Mouse (Mus musculus) cerebellum, adult 11-12 months (tissue): ENCODE measurements around the gene Cd55b.
"Not testable (repeated sequence)": the region's sequence is repeated elsewhere in the genome, so short reads cannot be mapped to it uniquely, and the experiment has no call there.

Source experiments
- DNase-seq: peaks from one replicate; pipeline ENCODE4 v3.0.0; 2022

Cd55b gene

GRCm38 (mm10) chr1:130422664-130423111, at the start of gene Cd55b:
Gene Cd55b (minus strand): TSS chr1:130423009.
- DNase-seq, result no peak

DNA sequence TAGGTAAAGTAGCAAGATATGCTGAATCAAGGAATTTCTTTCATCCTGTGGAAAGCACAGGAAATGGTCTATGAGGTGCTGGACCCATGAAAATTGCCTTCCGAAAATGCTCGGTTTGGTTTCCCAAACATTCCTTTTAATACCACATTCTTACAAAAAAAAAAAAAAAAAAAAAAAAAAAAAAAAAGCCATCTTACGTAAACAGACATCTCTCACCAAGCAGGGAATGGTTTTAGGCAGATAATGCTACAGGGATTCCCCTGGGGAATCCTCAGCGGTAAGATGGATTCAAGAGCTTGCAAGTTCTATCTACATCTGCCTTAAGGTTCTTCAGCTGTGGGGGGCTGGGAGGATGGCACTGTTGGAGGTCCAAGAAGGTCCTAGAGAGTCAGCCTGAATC, 47.3 kb upstream of the Cd55b start:
- DNase-seq, result no peak

- no peak for DNase-seq
These were observed 44.6 kb upstream of the Cd55b start for GRCm38 (mm10) chr1:130467453-130467852.

GRCm38 (mm10) chr1:130464173-130464572, 41.4 kb upstream of the Cd55b start:
- no peak for DNase-seq

DNA sequence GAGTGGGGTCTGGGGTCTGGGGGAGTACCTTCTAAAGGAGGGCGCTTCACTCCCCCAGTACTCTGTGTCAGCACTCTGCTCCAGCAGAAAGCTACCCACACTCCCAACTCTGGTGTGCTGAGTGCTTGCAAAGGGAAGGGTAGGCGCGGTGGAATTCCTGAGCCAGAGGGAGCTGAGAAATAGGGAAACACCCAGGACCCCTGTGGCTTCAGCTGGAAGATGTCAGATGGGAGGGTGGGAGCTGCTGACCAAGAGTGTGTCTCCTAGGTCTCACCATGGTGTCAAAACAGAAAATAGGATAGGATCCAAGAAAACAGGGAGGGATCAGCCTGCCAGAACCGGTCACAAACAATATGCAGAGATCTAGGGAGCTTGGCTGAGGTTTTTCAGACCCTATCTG, 40.1 kb upstream of the Cd55b start:
- no peak for DNase-seq

GRCm38 (mm10) chr1:130462084-130462861, 39.5 kb upstream of the Cd55b start, which contains the start of gene Cd55:
Gene Cd55 (minus strand): TSS chr1:130462744.
- DNase-seq, result peak; percentile 53

- DNase-seq, result no peak
These were observed 32.3 kb upstream of the Cd55b start for GRCm38 (mm10) chr1:130455111-130455510.

DNA sequence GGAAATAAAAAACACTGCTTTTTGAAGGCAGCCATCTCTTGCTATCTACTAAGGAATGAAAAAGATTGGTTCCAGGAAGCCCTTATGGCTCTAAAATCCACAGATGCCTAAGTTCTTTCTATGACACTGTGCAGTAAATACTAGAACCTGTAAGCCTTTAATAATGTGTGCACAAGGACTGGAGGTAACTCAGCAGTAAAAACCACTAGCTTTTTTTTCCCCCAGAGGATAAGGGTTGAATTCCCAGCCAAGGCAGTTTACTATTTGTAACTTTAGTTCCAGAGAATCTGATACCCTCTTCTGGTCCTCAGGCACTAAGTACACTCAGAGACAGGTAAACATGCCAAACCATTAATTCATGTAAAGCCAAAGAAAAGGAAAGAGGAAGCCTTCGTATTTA, 20.1 kb upstream of the Cd55b start:
- not testable (repeated sequence) for DNase-seq

- no peak for DNase-seq
These were observed 8.1 kb upstream of the Cd55b start for GRCm38 (mm10) chr1:130430920-130431319.

DNA sequence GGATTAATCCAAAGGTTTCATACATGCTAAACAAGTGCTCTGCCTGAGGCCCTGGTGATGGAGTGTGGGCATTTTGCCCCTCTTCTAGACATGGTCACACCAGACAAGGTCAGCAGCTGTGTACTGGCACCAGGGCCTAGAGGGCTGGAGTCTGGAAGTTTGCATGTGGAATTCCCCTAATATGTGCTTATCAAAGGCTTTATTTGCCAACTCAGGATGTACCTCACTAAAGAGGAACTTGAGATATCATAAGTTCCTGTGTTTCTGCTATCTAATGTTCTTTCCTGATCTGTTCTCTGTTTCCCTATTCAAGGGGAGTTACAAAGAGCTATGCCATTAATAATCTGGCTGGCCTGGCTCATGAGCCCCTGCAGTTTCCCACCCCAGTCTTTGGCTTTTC, 5.9 kb upstream of the Cd55b start:
- not testable (repeated sequence) for DNase-seq

DNA sequence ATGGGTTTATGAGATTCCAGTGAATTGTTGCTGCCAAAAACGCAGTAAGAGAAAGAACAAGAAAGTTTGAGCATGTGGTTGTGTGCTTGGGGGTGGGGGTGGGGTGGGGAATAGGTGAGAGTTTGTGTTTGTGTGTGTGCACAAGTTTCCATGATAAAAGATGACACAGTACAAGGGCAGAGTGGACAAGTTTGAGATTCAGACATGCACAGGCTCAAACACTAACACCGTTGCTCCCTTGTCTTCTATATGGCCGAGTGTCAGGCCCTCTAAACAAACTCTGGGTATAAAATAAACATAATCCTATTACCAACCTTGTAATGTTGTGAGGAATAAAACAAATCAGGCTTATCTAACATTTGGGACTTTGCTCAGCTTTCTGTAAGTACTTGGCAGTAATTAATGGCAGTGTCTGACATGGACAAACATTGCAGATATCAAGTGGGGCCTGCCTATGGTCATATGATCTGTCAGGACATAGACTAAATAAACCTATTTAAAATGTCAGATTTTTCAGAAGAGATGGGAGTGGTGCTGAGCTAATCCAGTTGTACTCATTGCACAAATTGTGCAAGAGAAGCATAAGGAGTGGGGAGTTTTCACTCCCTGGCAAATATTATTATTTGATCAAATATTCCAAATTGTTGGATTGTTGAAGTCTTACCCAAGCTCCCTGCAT, 4.5 kb upstream of the Cd55b start:
- not testable (repeated sequence) for DNase-seq

GRCm38 (mm10) chr1:130422033-130422432, 776 bp downstream of the Cd55b start:
- not testable (repeated sequence) for DNase-seq

DNA sequence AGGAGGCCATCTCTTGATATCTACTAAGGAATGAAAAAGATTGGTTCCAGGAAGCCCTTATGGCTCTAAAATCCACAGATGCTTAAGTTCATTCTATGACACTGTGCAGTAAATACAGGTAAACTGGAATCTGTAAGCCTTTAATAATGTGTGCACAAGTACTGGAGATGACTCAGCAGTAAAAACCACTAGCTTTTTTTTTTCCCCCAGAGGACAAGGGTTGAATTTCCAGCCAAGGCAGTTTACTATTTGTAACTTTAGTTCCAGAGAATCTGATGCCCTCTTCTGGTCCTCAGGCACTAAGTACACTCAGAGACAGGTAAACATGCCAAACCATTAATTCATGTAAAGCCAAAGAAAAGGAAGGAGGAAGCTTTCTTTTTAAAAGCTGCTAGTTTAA, 25.7 kb downstream of the Cd55b start:
- DNase-seq, result not testable (repeated sequence)

DNA sequence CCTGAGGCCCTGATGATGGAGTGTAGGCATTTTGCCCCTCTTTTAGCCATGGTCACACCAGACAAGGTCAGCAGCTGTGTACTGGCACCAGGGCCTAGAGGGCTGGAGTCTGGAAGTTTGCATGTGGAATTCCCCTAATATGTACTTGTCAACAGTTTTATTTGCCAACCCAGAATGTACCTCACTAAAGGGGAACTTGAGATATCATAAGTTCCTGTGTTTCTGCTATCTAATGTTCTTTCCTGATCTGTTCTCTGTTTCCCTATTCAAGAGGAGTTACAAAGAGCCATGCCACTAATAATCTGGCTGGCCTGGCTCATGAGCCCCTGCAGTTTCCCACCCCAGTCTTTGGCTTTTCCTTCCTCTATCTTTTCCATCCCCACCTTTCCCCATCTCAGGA, 35.5 kb downstream of the Cd55b start:
- DNase-seq, result not testable (repeated sequence)

DNA sequence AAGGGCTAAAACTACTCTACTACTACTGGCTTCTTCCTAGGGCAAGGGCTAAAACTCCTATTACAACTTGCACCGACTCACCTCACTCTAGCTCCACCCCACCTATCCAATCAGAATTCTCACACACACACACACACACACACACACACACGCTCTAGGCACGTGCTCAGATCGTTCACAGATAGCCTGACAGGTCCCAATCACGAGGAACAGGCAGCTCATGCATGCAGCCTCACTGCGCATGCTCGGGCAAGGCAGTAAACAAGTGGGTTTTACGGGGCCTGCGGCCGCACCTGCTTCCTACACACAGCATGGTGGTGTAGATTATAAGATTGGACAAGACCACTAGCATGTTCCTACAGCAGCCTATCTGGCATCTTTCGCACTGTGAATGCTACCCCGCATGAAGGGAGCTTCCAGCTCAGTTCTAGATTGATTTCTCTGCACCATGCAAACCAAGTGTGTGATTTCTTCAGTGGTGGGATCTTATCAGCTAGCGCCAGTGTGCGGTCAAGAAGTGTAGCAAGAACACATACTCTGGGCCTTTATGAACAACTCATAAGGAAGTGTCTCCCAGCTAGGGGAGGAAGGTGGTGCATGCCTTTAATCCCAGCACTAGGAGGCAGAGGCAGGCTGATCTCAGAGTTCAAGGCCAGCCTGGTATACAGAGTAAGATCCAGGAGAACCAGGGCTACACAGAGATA, 44.9 kb downstream of the Cd55b start:
- no peak for DNase-seq

DNA sequence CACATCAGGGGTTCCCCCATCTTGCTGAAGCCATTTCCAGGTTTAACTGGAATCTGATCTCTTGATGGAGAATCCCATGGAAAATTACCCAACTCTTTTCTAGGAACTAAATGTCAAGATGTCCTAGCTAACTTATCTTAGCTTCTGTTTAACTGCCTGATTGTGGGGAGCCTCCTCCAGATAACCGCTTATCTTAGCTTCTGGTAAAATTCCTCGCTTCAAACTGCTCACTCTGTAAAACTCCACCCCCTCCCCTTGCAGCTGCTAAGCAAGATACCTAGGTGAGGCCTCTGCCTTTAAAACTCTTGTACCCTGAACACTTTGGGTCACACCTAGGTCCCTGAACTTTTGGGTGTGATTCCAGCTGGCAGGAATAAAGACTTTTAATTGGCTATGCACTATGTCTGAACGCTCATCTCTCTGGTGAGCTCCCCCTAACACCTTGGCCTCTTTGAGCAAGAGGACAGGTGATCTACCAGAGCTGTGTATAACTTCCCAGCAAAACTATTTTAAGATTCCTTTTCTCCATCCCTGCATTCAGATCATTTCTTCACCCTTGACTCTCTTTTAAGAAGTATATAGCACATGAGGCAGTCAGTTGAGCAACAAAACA, 48.5 kb downstream of the Cd55b start:
- DNase-seq, result no peak

GRCm38 (mm10) chr1:130373398-130374083, 49.3 kb downstream of the Cd55b start:
- no peak for DNase-seq

DNA sequence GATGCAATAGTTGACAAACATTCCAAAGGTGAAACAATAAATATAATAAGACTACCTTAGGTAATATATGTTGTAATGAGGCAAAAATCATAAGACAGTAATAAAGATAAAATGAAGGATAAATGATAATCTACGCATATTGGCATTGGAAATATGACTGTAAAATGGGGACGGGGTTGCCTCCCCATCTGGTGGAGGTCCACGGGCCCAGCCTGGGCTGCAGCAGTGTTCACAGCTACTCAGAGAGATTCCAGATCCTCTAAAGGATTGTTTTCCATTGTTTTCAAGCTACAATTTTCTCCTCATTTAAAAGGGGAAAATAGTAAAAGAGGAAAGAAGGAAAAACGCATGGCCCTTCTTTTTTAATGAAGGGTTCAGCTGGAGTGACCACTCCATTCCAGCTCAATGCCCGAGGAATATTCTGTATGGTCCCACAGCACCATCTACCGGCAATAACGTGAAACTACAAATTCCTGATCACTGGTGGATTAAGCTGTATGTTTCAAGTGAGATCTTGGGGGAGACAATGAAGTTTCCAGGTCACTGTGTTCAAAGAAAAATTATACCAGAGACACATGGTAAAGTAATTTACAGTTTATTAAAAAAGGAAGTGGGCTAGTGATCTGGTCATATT, 50.8 kb downstream of the Cd55b start:
- no peak for DNase-seq

DNA sequence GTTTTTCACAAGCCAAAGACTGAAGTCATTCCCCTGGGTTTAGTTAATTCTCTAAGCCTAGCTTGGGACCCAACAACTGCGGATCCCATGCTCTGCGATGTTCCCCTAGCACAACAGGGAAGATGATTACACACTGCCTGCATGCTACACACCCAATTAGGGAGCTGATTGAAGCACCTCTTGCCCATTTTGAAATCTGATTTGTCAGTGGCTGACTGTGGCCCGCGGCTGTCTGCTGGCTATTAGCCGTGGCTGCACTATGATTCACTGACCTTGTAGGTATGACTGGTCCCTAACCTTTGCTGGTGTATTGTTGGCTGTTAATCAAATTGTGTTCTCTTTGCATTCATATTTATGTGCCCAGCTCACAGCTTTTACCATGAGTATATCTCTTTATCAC, 51.5 kb downstream of the Cd55b start:
- DNase-seq, result no peak

DNA sequence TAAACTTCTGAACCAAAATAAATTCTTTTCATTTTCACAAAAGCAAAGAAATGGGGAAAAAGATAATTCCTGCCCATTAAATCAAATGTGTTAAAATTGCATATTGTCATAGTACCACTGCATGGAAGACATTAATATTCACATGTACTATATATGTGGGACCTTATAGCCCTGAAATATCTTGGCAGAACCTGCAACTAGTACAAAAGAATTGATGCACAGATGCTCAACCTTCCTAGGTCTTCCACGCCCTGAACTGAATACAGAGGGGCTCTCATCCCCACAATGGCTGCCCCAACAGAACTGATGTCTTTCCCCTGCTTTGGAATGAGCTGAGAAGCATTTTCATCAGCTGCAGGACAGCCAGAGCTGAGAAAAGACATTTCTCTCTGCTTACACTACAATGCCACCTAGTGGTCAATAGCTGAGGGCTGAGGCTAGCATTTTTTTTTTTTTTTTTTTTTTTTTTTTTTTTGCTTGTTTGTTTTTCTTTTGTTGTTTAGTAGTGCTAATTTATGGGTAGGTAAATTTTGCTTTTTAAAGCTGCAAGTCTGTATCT, 72.7 kb downstream of the Cd55b start:
- no peak for DNase-seq

- no peak for DNase-seq
These were observed 80.4 kb downstream of the Cd55b start for GRCm38 (mm10) chr1:130342429-130342828.
